Mouse (Mus musculus): Measurements from ENCODE around the gene Ptgs1.

- TF ChIP-seq CTCF (IDR thresholded peaks at IDR 0.05; ENCODE audit: control insufficient read depth, insufficient read depth, insufficient replicate concordance, low read depth, low read length) (no peak), POLR2A (IDR thresholded peaks at IDR 0.05; ENCODE audit: control insufficient read depth, low read depth, low read length) (no peak)
Observed at GRCm38 (mm10) chr2:36259382-36259781, 29.2 kb downstream of the Ptgs1 start.

Data from testis, adult 2 months (tissue).